Mouse (Mus musculus): ENCODE measurements around the gene Eif4g3. TPM values are rescaled to one million over a fixed set of nuclear protein-coding genes. Genes with fewer than 3 reads are reported as not detected.

Eif4g3 gene
- polyA plus RNA-seq, 1 experiment: 382 TPM

DNA sequence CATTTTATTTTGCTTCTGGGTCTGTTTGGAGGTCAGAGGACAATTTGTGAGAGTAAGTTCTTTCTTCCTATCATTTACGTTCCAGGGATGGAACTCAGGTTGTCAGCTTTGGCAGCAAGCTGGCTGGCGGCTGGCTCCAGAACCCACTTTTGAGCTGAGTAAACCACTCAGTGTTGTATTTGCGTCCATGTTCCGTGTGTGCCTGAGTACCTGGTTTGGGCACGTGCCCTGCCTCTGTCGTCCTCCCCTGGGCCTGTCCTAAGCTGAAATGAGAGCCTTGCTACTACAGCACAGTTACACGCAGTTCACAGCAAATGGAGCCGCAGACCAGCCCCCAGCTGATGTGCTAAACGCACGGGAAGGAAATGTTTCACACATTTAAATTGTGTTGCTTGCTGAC is 39.0 kb downstream of the Eif4g3 start:
- H3K4me3 ChIP-seq (ENCODE audit: insufficient read depth, low read depth, low read length): no peak overlapping the region
- no peak for TF ChIP-seq POLR2A (IDR thresholded peaks at IDR 0.05; ENCODE audit: insufficient read depth, low read depth, low read length)
- no peak for TF ChIP-seq CTCF (IDR thresholded peaks at IDR 0.05; ENCODE audit: insufficient read depth, low read depth, low read length)
- peaks cover 7% of the 10 kb centered on the region for H3K4me1 ChIP-seq (ENCODE audit: control insufficient read depth, insufficient read depth, low read length)
- H3K27ac ChIP-seq (ENCODE audit: insufficient read depth, low read depth, low read length): no peak overlapping the region
- WGBS: 80% methylated on average over 10 of the region's 10 CpGs

DNA sequence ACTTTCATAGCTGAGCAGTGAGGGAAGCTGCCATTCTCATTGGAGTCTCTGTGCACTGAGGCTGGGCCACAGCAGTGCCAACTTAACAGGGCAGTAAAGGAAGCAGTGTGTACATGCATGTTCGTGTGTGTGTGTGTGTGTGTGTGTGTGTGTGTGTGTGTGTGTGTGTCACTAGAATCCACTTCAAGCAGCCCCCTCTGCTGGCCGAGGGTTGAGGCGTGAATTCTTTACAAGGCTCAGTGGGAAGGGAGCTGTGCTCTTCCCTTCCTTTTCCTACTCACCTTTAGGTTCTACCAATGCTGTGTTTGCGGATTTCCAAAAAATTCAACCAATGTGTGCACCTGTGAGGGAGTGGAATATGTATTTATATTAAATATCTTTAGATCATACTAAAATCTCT is 41.0 kb downstream of the Eif4g3 start:
- Histone ChIP-seq H3K4me3 (ENCODE audit: insufficient read depth, low read depth, low read length) (no peak overlapping the region), H3K4me1 (ENCODE audit: control insufficient read depth, insufficient read depth, low read length) (peaks cover 17% of the 10 kb centered on the region), H3K27ac (ENCODE audit: insufficient read depth, low read depth, low read length) (no peak overlapping the region)
- TF ChIP-seq CTCF (IDR thresholded peaks at IDR 0.05; ENCODE audit: insufficient read depth, low read depth, low read length) (no peak), POLR2A (IDR thresholded peaks at IDR 0.05; ENCODE audit: insufficient read depth, low read depth, low read length) (no peak)
- WGBS: 76% methylated on average over 4 of the region's 4 CpGs

DNA sequence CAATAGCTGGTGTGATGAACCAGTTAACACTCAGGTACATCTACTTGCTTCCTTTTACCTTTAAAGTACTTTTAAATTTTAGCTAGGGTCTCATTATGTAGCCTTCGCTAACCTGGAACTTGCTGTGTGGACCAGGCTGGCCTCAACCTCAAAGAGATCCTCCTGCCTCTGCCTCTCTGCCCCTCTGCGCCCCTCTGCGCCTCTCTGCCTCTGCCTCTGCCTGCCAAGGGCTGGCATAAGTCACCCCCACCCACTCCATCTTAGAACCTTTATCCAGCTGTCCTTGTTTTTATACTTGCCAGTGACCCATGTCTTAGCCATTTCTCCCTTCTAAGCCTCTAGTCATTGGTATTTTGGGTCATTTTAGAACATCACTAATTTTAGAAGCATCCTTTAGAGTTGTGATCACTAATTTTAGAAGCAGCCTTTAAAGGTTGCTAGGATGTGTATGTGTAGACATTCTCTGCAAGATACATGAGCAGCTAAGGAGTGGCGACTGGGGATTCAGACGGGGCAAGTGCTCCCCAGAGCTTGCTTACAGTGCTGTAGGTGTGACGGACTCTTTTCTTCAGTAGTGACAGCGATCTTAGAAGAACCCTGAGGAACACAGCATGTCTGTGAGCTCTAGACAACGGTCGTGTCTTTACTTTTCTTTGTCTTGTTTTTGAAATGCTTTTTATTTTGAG is 42.8 kb downstream of the Eif4g3 start:
- 0 out of 2 replicates have a peak overlapping the region, but pooled peaks have one; percentile 5 for H3K27ac ChIP-seq (ENCODE audit: insufficient read depth, low read depth, low read length)
- H3K4me1 ChIP-seq (ENCODE audit: control insufficient read depth, insufficient read depth, low read length): peaks cover 20% of the 10 kb centered on the region
- H3K4me3 ChIP-seq (ENCODE audit: insufficient read depth, low read depth, low read length): no peak overlapping the region
- TF ChIP-seq CTCF (IDR thresholded peaks at IDR 0.05; ENCODE audit: insufficient read depth, low read depth, low read length) (no peak), POLR2A (IDR thresholded peaks at IDR 0.05; ENCODE audit: insufficient read depth, low read depth, low read length) (no peak)
- WGBS: 65% methylated on average over 9 of the region's 9 CpGs

DNA sequence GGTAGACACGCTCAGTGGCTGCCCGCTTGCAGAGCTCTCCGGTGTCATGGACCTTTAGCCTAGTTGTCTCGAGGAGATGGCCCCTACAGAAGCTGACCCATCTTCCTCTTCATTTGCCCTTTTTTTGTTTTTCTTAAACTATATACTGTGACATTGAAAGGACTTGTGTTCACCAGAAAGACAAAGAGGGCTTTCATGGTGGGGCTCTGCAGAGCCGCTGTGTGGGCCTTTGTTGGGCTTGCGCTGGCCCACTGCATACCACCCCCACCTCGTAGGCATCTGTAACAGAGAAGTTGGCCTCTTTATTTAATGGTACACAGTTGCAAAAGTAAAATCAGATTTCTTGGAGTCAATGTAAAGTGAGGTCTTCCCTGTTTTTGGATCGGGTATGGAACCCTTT is 44.3 kb downstream of the Eif4g3 start:
- TF ChIP-seq CTCF (IDR thresholded peaks at IDR 0.05; ENCODE audit: insufficient read depth, low read depth, low read length) (no peak), POLR2A (IDR thresholded peaks at IDR 0.05; ENCODE audit: insufficient read depth, low read depth, low read length) (no peak)
- Histone ChIP-seq H3K27ac (ENCODE audit: insufficient read depth, low read depth, low read length) (0 out of 2 replicates have a peak overlapping the region, but pooled peaks have one; percentile 10), H3K4me3 (ENCODE audit: insufficient read depth, low read depth, low read length) (no peak overlapping the region), H3K4me1 (ENCODE audit: control insufficient read depth, insufficient read depth, low read length) (peaks cover 30% of the 10 kb centered on the region)
- WGBS: 53% methylated on average over 8 of the region's 8 CpGs

DNA sequence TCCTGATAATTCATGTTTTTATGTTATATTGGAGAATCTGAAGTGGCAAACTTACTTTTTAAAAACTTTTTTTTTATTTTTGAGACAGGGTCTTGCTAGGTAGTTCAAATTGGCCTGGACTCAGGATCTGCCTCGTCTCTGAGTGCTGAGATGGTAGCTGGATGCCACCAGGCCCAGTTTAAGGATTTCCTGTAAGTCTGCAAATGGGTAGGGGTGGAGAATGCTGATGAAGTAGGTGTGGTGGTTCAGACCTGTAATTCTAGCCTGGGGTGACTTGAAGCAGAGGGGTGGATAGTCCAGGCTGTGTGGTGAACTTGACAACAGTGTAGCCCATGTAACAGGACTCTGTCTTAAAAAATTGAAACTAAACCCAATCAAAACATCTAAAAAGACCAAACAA is 45.1 kb downstream of the Eif4g3 start:
- TF ChIP-seq POLR2A (IDR thresholded peaks at IDR 0.05; ENCODE audit: insufficient read depth, low read depth, low read length): no peak
- Histone ChIP-seq H3K4me3 (ENCODE audit: insufficient read depth, low read depth, low read length) (no peak overlapping the region), H3K27ac (ENCODE audit: insufficient read depth, low read depth, low read length) (no peak overlapping the region), H3K4me1 (ENCODE audit: control insufficient read depth, insufficient read depth, low read length) (peaks cover 33% of the 10 kb centered on the region)
- 74% methylated on average over 1 of the region's 1 CpGs for WGBS

DNA sequence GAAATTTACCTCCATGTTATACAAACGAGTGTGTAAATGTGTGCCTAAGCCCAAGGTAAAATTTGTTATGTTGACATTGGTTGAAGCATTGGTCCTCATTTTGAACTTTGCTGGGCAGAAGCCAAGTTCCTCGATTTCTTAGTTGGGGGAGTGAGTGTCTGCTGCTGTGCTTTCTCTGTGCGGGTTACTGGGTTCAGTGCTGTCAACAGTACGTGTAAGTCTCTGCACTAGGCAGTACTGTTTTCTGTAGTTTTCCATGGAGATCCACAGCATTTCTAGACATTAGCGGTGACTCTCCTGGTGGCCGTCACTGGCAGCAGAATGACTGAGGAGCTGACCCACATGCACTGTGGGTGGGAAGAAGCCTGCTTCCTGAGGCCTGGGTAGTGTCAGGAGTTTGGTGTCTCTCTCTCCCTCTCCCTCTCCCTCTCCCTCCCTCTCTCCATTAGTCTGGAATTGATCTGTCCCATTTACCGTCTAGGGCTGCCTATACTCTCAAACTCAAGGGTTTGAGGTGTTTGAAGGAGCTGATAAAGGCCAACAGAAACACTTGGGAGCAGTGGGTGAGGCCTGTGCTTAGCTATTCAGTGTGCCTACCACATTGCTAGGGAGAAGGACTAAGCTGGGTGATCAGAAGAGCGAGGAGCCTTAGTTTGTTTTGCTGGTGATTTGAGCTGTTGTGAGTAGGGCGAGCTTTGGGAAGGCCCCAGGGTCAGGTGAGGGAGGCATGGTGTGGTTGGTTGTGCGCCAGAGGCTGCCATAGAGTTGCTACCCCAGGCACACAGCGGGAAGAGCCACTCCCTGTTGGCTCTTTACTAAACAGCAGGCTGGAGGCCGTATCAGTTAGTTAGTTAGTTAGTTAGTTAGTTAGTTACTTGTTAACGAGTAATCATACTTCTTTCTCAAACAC is 45.8 kb downstream of the Eif4g3 start:
- Histone ChIP-seq H3K4me3 (ENCODE audit: insufficient read depth, low read depth, low read length) (no peak overlapping the region), H3K4me1 (ENCODE audit: control insufficient read depth, insufficient read depth, low read length) (peaks cover 33% of the 10 kb centered on the region), H3K27ac (ENCODE audit: insufficient read depth, low read depth, low read length) (0 out of 2 replicates have a peak overlapping the region, but pooled peaks have one; percentile 7)
- TF ChIP-seq CTCF (IDR thresholded peaks at IDR 0.05; ENCODE audit: insufficient read depth, low read depth, low read length): no peak
- no peak for TF ChIP-seq POLR2A (IDR thresholded peaks at IDR 0.05; ENCODE audit: insufficient read depth, low read depth, low read length)
- 64% methylated on average over 13 of the region's 13 CpGs for WGBS

DNA sequence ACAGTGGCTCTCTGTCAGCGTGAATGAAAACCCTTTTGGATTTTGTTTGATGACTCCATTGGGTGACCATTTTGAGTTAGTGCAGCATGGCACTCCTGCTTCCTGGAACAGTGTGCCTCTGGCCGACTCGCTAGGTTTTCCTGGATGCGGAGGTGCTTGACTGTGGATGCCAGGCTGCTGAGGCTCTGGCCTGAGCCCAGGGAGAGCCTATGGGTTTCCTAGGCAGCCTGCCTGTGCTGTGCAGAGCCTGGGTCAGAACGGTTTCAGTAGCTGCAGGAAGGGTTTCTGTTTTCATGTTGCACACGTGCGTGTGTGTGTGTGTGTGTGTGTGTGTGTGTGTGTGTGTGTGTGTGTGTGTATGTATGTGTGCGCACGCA is 46.4 kb downstream of the Eif4g3 start:
- H3K4me3 ChIP-seq (ENCODE audit: insufficient read depth, low read depth, low read length): no peak overlapping the region
- TF ChIP-seq CTCF (IDR thresholded peaks at IDR 0.05; ENCODE audit: insufficient read depth, low read depth, low read length) (no peak), POLR2A (IDR thresholded peaks at IDR 0.05; ENCODE audit: insufficient read depth, low read depth, low read length) (no peak)
- 60% methylated on average over 9 of the region's 9 CpGs for WGBS
- H3K27ac ChIP-seq (ENCODE audit: insufficient read depth, low read depth, low read length): no peak overlapping the region
- peaks cover 33% of the 10 kb centered on the region for H3K4me1 ChIP-seq (ENCODE audit: control insufficient read depth, insufficient read depth, low read length)

DNA sequence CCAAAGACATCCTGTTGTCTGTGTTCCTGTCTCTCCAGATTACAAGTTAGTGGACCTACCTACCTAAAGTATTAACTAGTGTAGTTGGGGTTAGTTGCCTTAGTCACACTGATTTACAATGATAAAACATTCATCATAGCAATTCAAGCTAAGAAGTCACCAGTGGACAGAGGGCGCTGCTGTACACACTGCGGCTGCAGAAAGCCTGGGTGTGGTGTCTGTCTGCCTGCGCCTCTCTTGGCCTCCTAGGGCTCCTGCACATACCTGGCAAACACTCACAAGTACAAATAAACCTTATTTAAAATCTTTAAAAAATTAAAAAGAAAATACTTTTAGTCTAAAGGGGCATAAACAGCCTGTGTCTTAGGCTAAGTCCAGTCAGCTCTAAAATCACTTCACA is 47.8 kb downstream of the Eif4g3 start:
- Histone ChIP-seq H3K4me3 (ENCODE audit: insufficient read depth, low read depth, low read length) (no peak overlapping the region), H3K27ac (ENCODE audit: insufficient read depth, low read depth, low read length) (no peak overlapping the region), H3K4me1 (ENCODE audit: control insufficient read depth, insufficient read depth, low read length) (peaks cover 30% of the 10 kb centered on the region)
- no peak for TF ChIP-seq POLR2A (IDR thresholded peaks at IDR 0.05; ENCODE audit: insufficient read depth, low read depth, low read length)
- no peak for TF ChIP-seq CTCF (IDR thresholded peaks at IDR 0.05; ENCODE audit: insufficient read depth, low read depth, low read length)
- WGBS: 93% methylated on average over 3 of the region's 3 CpGs
